Mouse (Mus musculus) heart, embryonic 14.5 days (tissue): ENCODE measurements around the gene Hoxb8. TPM values are rescaled to one million over a fixed set of nuclear protein-coding genes. Genes with fewer than 3 reads are reported as not detected.
A peak's percentile ranks its signal among the peaks of the same experiment; 100 is the strongest.

ENCODE experiments used
- ATAC-seq: fragments of 200-750 bp; cut with Nextera tagmentation; 2 replicates; pipeline ENCODE4 v1.8.0; 2017; ENCODE audit warnings: low read depth, moderate TSS enrichment; ENCODE audit not compliant: insufficient number of reproducible peaks, insufficient read depth, low FRiP score
- H3K27ac ChIP-seq, 2 experiments: fragments of 200-500 bp in 1 of 2; fragments of 300-500 bp in 1 of 2; sonication (generic) in 1 of 2; replicated peaks in 1 of 2; 2 replicates each; pipeline ENCODE4 v1.5.1; 2012 to 2014; ENCODE audit warnings: low read depth in 2 of 2, low read length in 2 of 2, control low read depth in 1 of 2, mild to moderate bottlenecking in 1 of 2, mixed read lengths in 1 of 2; ENCODE audit not compliant: control insufficient read depth in 1 of 2, insufficient read depth in 1 of 2
- H3K27me3 ChIP-seq: fragments of 300-500 bp; sonication (generic); 2 replicates; pipeline ENCODE4 v1.6.1; 2014; ENCODE audit warnings: mild to moderate bottlenecking, low read length, control low read depth; ENCODE audit not compliant: control insufficient read depth, insufficient read depth
- H3K36me3 ChIP-seq: fragments of 300-500 bp; sonication (generic); 2 replicates; pipeline ENCODE4 v1.6.1; 2014; ENCODE audit warnings: mild to moderate bottlenecking, control low read depth, low read length, mixed read lengths; ENCODE audit not compliant: control insufficient read depth, insufficient read depth
- H3K4me1 ChIP-seq, 2 experiments: fragments of 200-500 bp in 1 of 2; fragments of 300-500 bp in 1 of 2; sonication (generic) in 1 of 2; 2 replicates each; pipeline ENCODE4 v1.6.1; 2012 to 2014; ENCODE audit warnings: low read length in 2 of 2, control low read depth in 1 of 2, mixed read lengths in 1 of 2; ENCODE audit not compliant: control insufficient read depth in 2 of 2, insufficient read depth in 2 of 2
- H3K4me2 ChIP-seq: fragments of 300-500 bp; sonication (generic); 2 replicates; pipeline ENCODE4 v1.6.1; 2014; ENCODE audit warnings: mild to moderate bottlenecking, low read length
- H3K4me3 ChIP-seq, 2 experiments: fragments of 200-500 bp in 1 of 2; fragments of 300-500 bp in 1 of 2; sonication (generic) in 1 of 2; 2 replicates each; pipeline ENCODE4 v1.5.1; 2012 to 2014; ENCODE audit warnings: low read length in 2 of 2, mild to moderate bottlenecking in 2 of 2, control low read depth in 1 of 2, low read depth in 1 of 2, moderate library complexity in 1 of 2; ENCODE audit not compliant: control insufficient read depth in 1 of 2, insufficient read depth in 1 of 2
- H3K9ac ChIP-seq: fragments of 300-500 bp; sonication (generic); 2 replicates; pipeline ENCODE4 v1.6.1; 2014; ENCODE audit warnings: mild to moderate bottlenecking, low read length
- H3K9me3 ChIP-seq: fragments of 300-500 bp; sonication (generic); 2 replicates; pipeline ENCODE4 v1.6.1; 2016; ENCODE audit warnings: low read length, control low read depth; ENCODE audit not compliant: control insufficient read depth
- WGBS: fragments of 180-500 bp; shearing (Covaris S2); extraction: QIAGEN DNeasy Blood & Tissue Kit; methylation state at CpG from one replicate; pipeline ENCODE4 v1.1.7; 2014; 5-methylcytosine and 5-hydroxymethylcytosine counted together
- polyA plus RNA-seq: library from polyadenylated mRNA; unstranded; fragments of >200 nt; fragmentation: Nextera tagmentation; extraction: Ambion mirVana; gene quantifications from 2 replicates; pipeline ENCODE4 v1.2.1, GENCODE M21; 2014

Hoxb8 gene
- polyA plus RNA-seq, 1 experiment from 2014 or later: not detected

- H3K9me3 ChIP-seq: no peaks in the 10 kb centered on the region
- no peak overlapping the region for H3K9ac ChIP-seq
- WGBS: 9% methylated on average over 10 of the region's 10 CpGs
- H3K27ac ChIP-seq: no peak overlapping the region
- H3K27me3 ChIP-seq: peaks cover 100% of the 10 kb centered on the region
- ATAC-seq: no peak
- peaks cover 0 to 2% of the 10 kb centered on the region in 2 experiments; a peak in 1 of 4 replicates for H3K4me1 ChIP-seq
- 0 out of 4 replicates have a peak overlapping the region, but pooled peaks of 1 of the 2 experiments have one; percentile 8 for H3K4me3 ChIP-seq
- H3K4me2 ChIP-seq: no peak overlapping the region
- no peaks in the 10 kb centered on the region for H3K36me3 ChIP-seq
Observed at GRCm38 (mm10) chr11:96301064-96301431, 19.3 kb downstream of the Hoxb8 start.

- Histone ChIP-seq H3K36me3 (no peaks in the 10 kb centered on the region), H3K4me3 (no peak overlapping the region), H3K9me3 (no peaks in the 10 kb centered on the region), H3K4me1 (peaks cover 0 to 2% of the 10 kb centered on the region in 2 experiments; a peak in 1 of 4 replicates), H3K27ac (no peak overlapping the region), H3K9ac (no peak overlapping the region), H3K27me3 (peaks cover 100% of the 10 kb centered on the region), H3K4me2 (no peak overlapping the region)
- WGBS: 4% methylated on average over 15 of the region's 15 CpGs
- no peak for ATAC-seq
Observed at GRCm38 (mm10) chr11:96301837-96302236, 20.1 kb downstream of the Hoxb8 start.

- H3K9ac ChIP-seq: no peak overlapping the region
- peaks cover 100% of the 10 kb centered on the region for H3K27me3 ChIP-seq
- H3K4me1 ChIP-seq: peaks cover 0 to 2% of the 10 kb centered on the region in 2 experiments; a peak in 1 of 4 replicates
- H3K36me3 ChIP-seq: no peaks in the 10 kb centered on the region
- WGBS: 6% methylated on average over 23 of the region's 23 CpGs
- no peaks in the 10 kb centered on the region for H3K9me3 ChIP-seq
- ATAC-seq: no peak
- H3K4me3 ChIP-seq: no peak overlapping the region
- H3K4me2 ChIP-seq: no peak overlapping the region
- H3K27ac ChIP-seq: no peak overlapping the region
Observed at GRCm38 (mm10) chr11:96302381-96303150, 20.9 kb downstream of the Hoxb8 start.

GRCm38 (mm10) chr11:96303151-96304099 lies 21.7 kb downstream of the Hoxb8 start, which contains the start of gene Hoxb5:
TSS of gene Hoxb5 (plus strand) at chr11:96303336.
- ATAC-seq: no peak
- H3K4me3 ChIP-seq: peak within 1 kb of the TSS; percentile 0 to 16; a peak in 3 of 4 replicates

GRCm38 (mm10) chr11:96304381-96305195 lies 22.9 kb downstream of the Hoxb8 start:
- Histone ChIP-seq H3K9me3 (no peaks in the 10 kb centered on the region), H3K4me3 (no peak overlapping the region), H3K4me1 (no peaks in the 10 kb centered on the region; a peak in 1 of 4 replicates), H3K36me3 (no peaks in the 10 kb centered on the region), H3K9ac (no peak overlapping the region), H3K27ac (no peak overlapping the region), H3K4me2 (peak overlapping the region; percentile 53; the same call in 1 of the 2 replicates), H3K27me3 (peaks cover 100% of the 10 kb centered on the region)
- 2% methylated on average over 38 of the region's 38 CpGs for WGBS
- no peak for ATAC-seq

More at GRCm38 (mm10) chr11:96303151-96304099, 21.7 kb downstream of the Hoxb8 start, which contains the start of gene Hoxb5:
- Histone ChIP-seq H3K4me1 (peaks cover 0 to 2% of the 10 kb centered on the region in 2 experiments; a peak in 1 of 4 replicates), H3K9ac (no peak within 1 kb of the TSS), H3K9me3 (no peaks in the 10 kb centered on the region), H3K27ac (no peak within 1 kb of the TSS), H3K36me3 (no peaks in the 10 kb centered on the region), H3K4me2 (peak within 1 kb of the TSS; percentile 53), H3K27me3 (peaks cover 100% of the 10 kb centered on the region)
- 1% methylated on average over 69 of the region's 69 CpGs for WGBS

GRCm38 (mm10) chr11:96305505-96306182 lies 23.9 kb downstream of the Hoxb8 start:
- peaks cover 100% of the 10 kb centered on the region for H3K27me3 ChIP-seq
- H3K9ac ChIP-seq: no peak overlapping the region
- WGBS: 55% methylated on average over 6 of the region's 6 CpGs

More at GRCm38 (mm10) chr11:96305505-96306182, 23.9 kb downstream of the Hoxb8 start:
- Histone ChIP-seq H3K27ac (no peak overlapping the region), H3K36me3 (no peaks in the 10 kb centered on the region), H3K9me3 (no peaks in the 10 kb centered on the region), H3K4me1 (no peaks in the 10 kb centered on the region), H3K4me2 (no peak overlapping the region), H3K4me3 (no peak overlapping the region)
- ATAC-seq: no peak
